Mouse (Mus musculus): Measurements from ENCODE around the gene Sf3a2.

DNA sequence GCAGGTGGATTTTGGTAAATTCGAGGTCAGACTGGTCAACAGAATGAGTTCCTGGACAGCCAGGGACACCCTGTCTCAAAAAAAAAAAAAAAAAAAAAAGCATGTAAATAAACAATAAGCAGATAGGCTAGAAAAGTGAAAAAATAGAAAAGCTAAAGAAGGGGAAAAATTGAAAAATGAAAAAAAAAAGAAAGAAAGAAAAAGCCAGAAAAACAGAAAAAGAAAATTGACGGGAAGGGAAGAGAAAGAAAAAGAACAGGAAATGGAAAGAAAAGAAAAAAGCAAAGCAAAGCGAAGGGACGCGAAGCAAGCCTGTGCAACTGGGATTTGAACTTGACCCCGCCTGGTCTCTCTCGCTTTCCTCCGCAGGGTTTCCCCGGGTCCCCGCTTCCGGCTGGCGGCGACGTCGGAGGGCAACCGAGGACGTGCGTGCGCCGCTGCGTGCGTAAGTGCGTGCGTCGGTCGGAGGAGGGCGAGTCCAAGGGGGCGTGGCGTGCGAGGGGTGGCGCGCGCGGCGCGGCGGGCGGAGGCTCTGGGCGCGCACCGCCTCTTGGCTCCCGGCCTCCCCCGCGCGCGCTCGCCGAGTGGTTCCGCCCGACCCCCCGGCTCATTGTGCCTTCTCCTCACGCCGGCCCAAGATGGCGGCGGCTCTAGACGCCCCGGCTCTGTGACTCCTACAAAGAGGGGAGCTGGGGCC lies 43.3 kb upstream of the Sf3a2 start, which contains the start of gene Dot1l:
- TF ChIP-seq CTCF (IDR thresholded peaks at IDR 0.05; ENCODE audit: borderline replicate concordance, extremely low read depth, insufficient read depth, insufficient read length) (no peak), POLR2A (IDR thresholded peaks at IDR 0.05; ENCODE audit: borderline replicate concordance, extremely low read depth, insufficient read depth, insufficient read length, poor library complexity, severe bottlenecking) (peak; percentile 56; the same call in 1 of the 2 replicates)

Measured in brain, embryonic 14.5 days (tissue).